Mouse (Mus musculus): ENCODE data around the gene Polr2a.
"Not testable (repeated sequence)": the region's sequence is repeated elsewhere in the genome, so short reads cannot be mapped to it uniquely, and the experiment has no call there.

The Polr2a gene

GRCm38 (mm10) chr11:69706775-69707479 lies 51.5 kb downstream of the Polr2a start:
- no peak for DNase-seq (ENCODE audit: low spot score in 2 of 2)

- DNase-seq (ENCODE audit: low spot score in 2 of 2), result no peak
Measured at GRCm38 (mm10) chr11:69704613-69705010, 53.8 kb downstream of the Polr2a start.

GRCm38 (mm10) chr11:69703814-69704612 lies 54.4 kb downstream of the Polr2a start:
- no peak for DNase-seq (ENCODE audit: low spot score in 2 of 2)

DNA sequence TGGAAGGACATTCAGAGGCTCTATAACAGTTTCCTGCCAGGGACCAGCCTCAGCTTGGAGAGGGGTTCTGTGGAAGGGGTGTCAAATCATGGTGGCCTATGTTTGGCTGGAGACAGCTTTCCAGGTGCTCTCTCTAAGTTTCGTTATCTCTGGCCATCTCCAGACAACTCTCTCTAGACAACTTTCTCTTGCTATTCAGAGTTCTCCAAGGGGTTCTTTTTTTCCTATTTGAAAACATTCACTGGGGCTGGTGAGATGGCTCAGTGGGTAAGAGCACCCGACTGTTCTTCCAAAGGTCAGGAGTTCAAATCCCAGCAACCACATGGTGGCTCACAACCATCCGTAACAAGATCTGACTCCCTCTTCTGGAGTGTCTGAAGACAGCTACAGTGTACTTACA lies 55.1 kb downstream of the Polr2a start:
- not testable (repeated sequence) for DNase-seq (ENCODE audit: low spot score in 2 of 2)

DNA sequence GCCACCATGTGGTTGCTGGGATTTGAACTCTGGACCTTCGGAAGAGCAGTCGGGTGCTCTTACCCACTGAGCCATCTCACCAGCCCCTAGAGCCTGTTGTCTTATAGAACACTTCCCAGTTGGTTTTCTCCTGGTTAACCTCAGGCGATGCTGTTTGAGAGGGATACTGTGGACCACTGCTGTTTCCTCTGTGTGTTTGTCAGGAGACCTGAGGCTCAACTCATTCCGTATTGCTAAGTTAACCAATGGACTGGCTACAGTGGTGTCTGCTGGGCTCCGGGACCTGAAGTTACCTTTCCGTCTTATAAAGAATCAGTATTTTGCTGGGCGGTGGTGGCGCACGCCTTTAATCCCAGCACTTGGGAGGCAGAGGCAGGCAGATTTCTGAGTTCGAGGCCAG lies 55.6 kb downstream of the Polr2a start:
- not testable (repeated sequence) for DNase-seq (ENCODE audit: low spot score in 2 of 2)

GRCm38 (mm10) chr11:69699595-69699994 lies 58.8 kb downstream of the Polr2a start:
- DNase-seq (ENCODE audit: low spot score in 2 of 2), result no peak

- DNase-seq (ENCODE audit: low spot score in 2 of 2), result no peak
Measured at GRCm38 (mm10) chr11:69698574-69698973, 59.9 kb downstream of the Polr2a start.

GRCm38 (mm10) chr11:69697396-69697795 lies 61.0 kb downstream of the Polr2a start:
- DNase-seq (ENCODE audit: low spot score in 2 of 2), result no peak

DNA sequence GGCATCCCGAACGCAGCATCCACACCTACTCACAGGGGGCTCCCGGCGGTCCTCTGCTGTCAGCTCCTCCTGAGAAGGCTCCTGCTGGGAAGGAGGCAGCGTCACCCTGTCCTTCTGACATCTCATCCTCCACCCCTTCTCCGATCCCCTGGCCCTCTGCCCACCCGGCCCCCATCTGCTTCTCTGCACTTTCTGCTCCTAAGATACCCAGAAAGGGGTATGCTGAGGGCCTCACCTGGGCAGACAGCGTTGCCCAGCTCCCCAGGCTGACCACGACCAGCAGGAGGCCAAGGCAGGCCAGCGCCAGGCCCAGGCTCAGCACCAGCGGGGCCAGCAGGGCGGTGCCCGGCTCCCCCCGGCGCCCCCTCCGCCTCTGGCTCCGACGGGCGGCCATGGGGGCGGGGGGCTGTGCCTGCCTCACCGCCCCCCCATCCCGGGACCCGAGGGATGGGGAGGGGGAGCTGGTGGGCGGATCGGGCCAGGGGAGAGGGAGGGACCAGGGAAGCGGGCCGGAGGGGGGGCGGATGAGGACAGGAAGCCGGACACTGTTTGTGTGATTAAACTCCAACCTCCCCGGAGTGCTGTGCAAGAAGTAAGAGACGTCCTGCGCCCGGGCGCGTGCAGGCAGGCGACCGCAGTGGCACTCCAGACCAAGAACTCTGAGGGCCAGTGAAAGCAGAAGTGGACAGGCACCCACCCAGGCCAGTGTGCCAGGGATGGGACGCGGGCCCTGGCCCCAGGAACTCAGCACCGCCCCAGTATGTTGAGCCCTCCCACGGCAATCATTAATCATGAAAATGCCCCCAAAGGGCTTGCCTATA lies 62.9 kb downstream of the Polr2a start, which contains the start of the genes Tnfsf12 and Tnfsfm13:
Tnfsf12 (minus strand) TSS at position 489 of the 821 bp plus-strand sequence.
Tnfsfm13 (minus strand) TSS at position 738 of the 821 bp plus-strand sequence.
- peak in 1 of 2 experiments; percentile 33 for DNase-seq (ENCODE audit: low spot score in 2 of 2)

GRCm38 (mm10) chr11:69695046-69695360 lies 63.4 kb downstream of the Polr2a start:
- no peak for DNase-seq (ENCODE audit: low spot score in 2 of 2)

DNA sequence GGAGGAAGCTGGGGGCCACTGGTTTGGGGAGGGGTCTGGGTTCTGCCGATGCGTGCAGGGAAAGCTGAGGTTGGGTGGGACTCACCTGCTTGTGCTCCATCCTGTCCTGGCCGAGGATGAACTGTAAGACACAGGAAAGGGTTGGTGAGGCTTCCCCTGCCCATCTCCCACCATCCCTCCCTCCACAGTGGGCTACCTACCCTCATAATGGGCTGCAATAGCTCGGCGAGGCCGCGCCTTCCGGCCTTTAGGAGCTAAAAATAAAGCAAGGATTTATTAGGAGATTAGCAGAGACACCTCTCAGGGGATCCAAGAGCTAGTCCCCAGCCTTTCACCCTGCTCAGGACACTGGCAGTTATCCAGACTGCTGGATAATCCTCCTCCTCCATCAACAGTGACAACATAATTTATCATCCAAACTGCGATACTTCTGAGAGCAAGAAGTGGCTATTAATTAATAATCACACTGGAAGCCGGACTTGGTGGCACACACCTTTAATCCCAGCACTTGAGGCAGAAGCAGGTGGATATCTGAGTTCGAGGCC lies 64.9 kb downstream of the Polr2a start:
- DNase-seq (ENCODE audit: low spot score in 2 of 2), result no peak

DNA sequence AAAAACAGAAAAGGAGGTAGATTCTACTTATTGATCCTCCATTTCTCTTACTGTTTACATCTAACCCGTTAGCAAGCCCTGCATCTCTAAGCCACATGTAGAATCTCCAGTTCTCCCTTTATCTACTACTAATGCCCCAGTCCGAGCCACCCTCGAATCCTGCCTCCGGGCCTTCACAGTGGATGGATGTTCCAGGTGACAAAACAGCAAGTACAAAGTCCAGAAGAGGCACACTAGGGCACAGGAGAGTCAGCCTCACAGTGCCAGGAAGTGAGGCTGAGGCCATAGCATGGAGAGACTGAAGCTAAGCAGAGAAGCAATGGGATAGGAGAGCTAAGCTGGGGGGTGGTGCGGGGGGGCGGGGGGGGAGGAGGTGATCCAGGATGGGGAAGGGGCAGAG lies 65.6 kb downstream of the Polr2a start:
- no peak for DNase-seq (ENCODE audit: low spot score in 2 of 2)

- no peak for DNase-seq (ENCODE audit: low spot score in 2 of 2)
Measured at GRCm38 (mm10) chr11:69692196-69692811, 66.1 kb downstream of the Polr2a start.

GRCm38 (mm10) chr11:69689891-69690290 lies 68.5 kb downstream of the Polr2a start:
- DNase-seq (ENCODE audit: low spot score in 2 of 2), result no peak

DNA sequence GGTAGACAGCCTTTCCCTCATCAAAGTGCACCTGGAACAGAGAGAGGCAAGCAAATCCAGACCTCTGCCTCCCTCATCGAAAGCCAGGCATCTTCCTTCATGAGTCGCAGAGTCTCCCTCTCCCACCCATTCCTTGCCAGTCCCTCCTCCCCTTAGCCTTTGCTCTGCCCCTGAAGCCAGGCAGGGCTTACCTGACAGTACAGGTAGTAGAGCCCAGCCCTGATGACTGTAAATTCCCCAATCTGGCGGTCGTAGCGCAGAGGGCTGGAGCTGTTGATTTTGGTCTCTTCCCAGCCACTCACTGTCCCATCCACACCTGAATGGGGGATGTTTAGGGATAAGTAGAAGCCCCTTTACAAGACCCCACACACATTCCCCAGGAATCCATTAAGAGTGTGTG lies 71.4 kb downstream of the Polr2a start:
- no peak for DNase-seq (ENCODE audit: low spot score in 2 of 2)

GRCm38 (mm10) chr11:69686377-69686776 lies 72.1 kb downstream of the Polr2a start:
- no peak for DNase-seq (ENCODE audit: low spot score in 2 of 2)

- DNase-seq (ENCODE audit: low spot score in 2 of 2), result peak in 1 of 2 experiments; percentile 64
Measured at GRCm38 (mm10) chr11:69685526-69686148, 72.8 kb downstream of the Polr2a start, which contains the start of gene Tnfsf13. Tnfsf13 (minus strand) TSS chr11:69685784.

DNA sequence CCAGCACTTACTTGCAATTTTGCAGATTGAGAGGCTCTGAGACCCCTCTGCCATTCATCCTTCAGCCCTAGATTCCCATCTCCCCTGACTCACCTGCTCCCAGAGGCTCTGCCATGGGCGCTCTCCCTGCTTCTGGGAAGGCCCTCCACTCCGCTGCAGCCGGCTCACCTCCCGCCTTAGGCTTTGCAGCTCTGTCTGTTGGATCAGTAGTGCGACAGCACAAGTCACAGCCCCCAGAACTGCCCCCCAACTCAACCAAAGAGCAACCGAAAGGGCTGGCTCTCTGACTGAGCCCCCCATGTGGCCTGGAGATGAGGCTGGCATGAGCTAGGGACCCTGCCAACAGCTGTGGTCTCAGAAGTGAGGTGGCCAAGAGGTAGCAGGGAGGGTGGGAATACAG lies 73.5 kb downstream of the Polr2a start:
- no peak for DNase-seq (ENCODE audit: low spot score in 2 of 2)

- DNase-seq (ENCODE audit: low spot score in 2 of 2), result no peak
Measured at GRCm38 (mm10) chr11:69684128-69684745, 74.2 kb downstream of the Polr2a start.

All from spleen, postnatal 4 days (tissue).